Mouse (Mus musculus) kidney, postnatal 4 days (tissue): ENCODE measurements around the gene Htatip2.
A peak's percentile ranks its signal among the peaks of the same experiment; 100 is the strongest.

Experiments
- DNase-seq, 2 experiments: peaks; one replicate each; pipeline ENCODE4 v3.0.0; 2021; ENCODE audit warnings: mixed read lengths in 2 of 2

The Htatip2 gene

GRCm38 (mm10) chr7:49758934-49759571, at the start of gene Htatip2:
Gene Htatip2, plus strand, starts transcription at chr7:49759115.
- peak; percentile 54 to 66 for DNase-seq

- no peak for DNase-seq
These were observed 49.4 kb upstream of the Htatip2 start for GRCm38 (mm10) chr7:49709381-49710021.

GRCm38 (mm10) chr7:49717942-49718733, 40.8 kb upstream of the Htatip2 start:
- DNase-seq, result no peak

GRCm38 (mm10) chr7:49734342-49734741, 24.6 kb upstream of the Htatip2 start:
- no peak for DNase-seq

- no peak for DNase-seq
These were observed 19.5 kb upstream of the Htatip2 start for GRCm38 (mm10) chr7:49739448-49739847.

GRCm38 (mm10) chr7:49741474-49741873, 17.4 kb upstream of the Htatip2 start:
- peak in 1 of 2 experiments; percentile 11 for DNase-seq

GRCm38 (mm10) chr7:49741923-49742322, 17.0 kb upstream of the Htatip2 start:
- DNase-seq, result no peak

GRCm38 (mm10) chr7:49751148-49751547, 7.8 kb upstream of the Htatip2 start:
- DNase-seq, result peak; percentile 45 to 49

GRCm38 (mm10) chr7:49752730-49753506, 6.0 kb upstream of the Htatip2 start:
- DNase-seq, result peak; percentile 69 to 73

- DNase-seq, result peak; percentile 73
These were observed 4.1 kb upstream of the Htatip2 start for GRCm38 (mm10) chr7:49754767-49755166.

- no peak for DNase-seq
These were observed 3.7 kb downstream of the Htatip2 start for GRCm38 (mm10) chr7:49762605-49763004.

- no peak for DNase-seq
These were observed 5.2 kb downstream of the Htatip2 start for GRCm38 (mm10) chr7:49764011-49764716.

- no peak for DNase-seq
These were observed 7.3 kb downstream of the Htatip2 start for GRCm38 (mm10) chr7:49766166-49766565.

- no peak for DNase-seq
These were observed 9.6 kb downstream of the Htatip2 start for GRCm38 (mm10) chr7:49768509-49768908.

GRCm38 (mm10) chr7:49774396-49774795, 15.5 kb downstream of the Htatip2 start:
- DNase-seq, result no peak

GRCm38 (mm10) chr7:49777585-49777984, 18.7 kb downstream of the Htatip2 start:
- DNase-seq, result no peak

GRCm38 (mm10) chr7:49778114-49778901, 19.4 kb downstream of the Htatip2 start, which contains the start of gene Prmt3:
Gene Prmt3, plus strand, starts transcription at chr7:49778346.
- DNase-seq, result peak; percentile 99

GRCm38 (mm10) chr7:49778904-49779615, 20.1 kb downstream of the Htatip2 start:
- DNase-seq, result peak in 1 of 2 experiments; percentile 24

GRCm38 (mm10) chr7:49783017-49783416, 24.1 kb downstream of the Htatip2 start:
- no peak for DNase-seq

GRCm38 (mm10) chr7:49785141-49785540, 26.2 kb downstream of the Htatip2 start:
- no peak for DNase-seq
